Mouse (Mus musculus): Measurements from ENCODE around the gene Zcchc2.

Zcchc2 gene

GRCm38 (mm10) chr1:106073166-106073565 lies 83.0 kb downstream of the Zcchc2 start:
- no peak for DNase-seq (ENCODE audit: low spot score)

GRCm38 (mm10) chr1:106074141-106074540 lies 83.9 kb downstream of the Zcchc2 start:
- no peak for DNase-seq (ENCODE audit: low spot score)

GRCm38 (mm10) chr1:106074656-106075055 lies 84.5 kb downstream of the Zcchc2 start:
- DNase-seq (ENCODE audit: low spot score) = no peak

- no peak for DNase-seq (ENCODE audit: low spot score)
Observed at GRCm38 (mm10) chr1:106076641-106077040, 86.4 kb downstream of the Zcchc2 start.

GRCm38 (mm10) chr1:106077166-106077565 lies 87.0 kb downstream of the Zcchc2 start:
- no peak for DNase-seq (ENCODE audit: low spot score)

Data from ovary, postnatal 36 days (tissue).